In genomic region chr1:93139713-93140112, GRCm38 (mm10) we compare ENCODE assay signal across 28 mouse cellular contexts. TPM values are rescaled to one million over a fixed set of nuclear protein-coding genes. Genes with fewer than 3 reads are reported as not detected.
DNase-seq lines count a peak whose midpoint lies in the region; TF ChIP-seq lines count a peak whose summit lies in the region.
"Had no signal": no experiment of that assay in that cellular context is flagged by ENCODE, and none has a peak within 500 bp of the region (broad histone marks: within the 10 kb centered on the region; RNA-seq: fewer than 3 reads in every experiment).

No protein-coding gene starts in this region.

- WGBS in heart, adult 2 months = 49% methylated on average over 7 of the region's 7 CpGs

- no peaks in the 10 kb centered on the region; the same call in 1 of the 2 replicates for H3K4me1 ChIP-seq in heart, adult 2 months (ENCODE audit: control insufficient read depth, insufficient read depth, low read length)
- H3K4me1 ChIP-seq: hindbrain, embryonic 12.5 days; midbrain, embryonic 12.5 days had no signal

- H3K36me3 ChIP-seq in heart, adult 2 months (ENCODE audit: control insufficient read depth, insufficient read depth, low read length) = no peaks in the 10 kb centered on the region
- H3K36me3 ChIP-seq: G1E; heart, embryonic 12.5 days; hindbrain, embryonic 12.5 days; midbrain, embryonic 12.5 days had no signal

- no peak overlapping the region for H3K4me3 ChIP-seq in heart, adult 2 months
- H3K4me3 ChIP-seq: erythroblast, embryonic 14.5 days; heart, embryonic 12.5 days; hindbrain, embryonic 12.5 days; midbrain, embryonic 12.5 days had no signal

- H3K27me3 ChIP-seq in heart, adult 2 months (ENCODE audit: control insufficient read depth, insufficient read depth, low read length) = no peaks in the 10 kb centered on the region
- H3K27me3 ChIP-seq: hindbrain, embryonic 12.5 days; midbrain, embryonic 12.5 days had no signal

- no peak for TF ChIP-seq CTCF in heart, adult 2 months (IDR thresholded peaks at IDR 0.05)

- no peak for TF ChIP-seq EP300 in heart, adult 2 months (IDR thresholded peaks at IDR 0.05; ENCODE audit: insufficient read depth, low read depth, low read length)

- no peaks in the 10 kb centered on the region for H3K79me2 ChIP-seq in heart, adult 2 months (replicated peaks; ENCODE audit: control insufficient read depth, insufficient read depth, low read length)

- no peak overlapping the region for H3K9ac ChIP-seq in heart, adult 2 months (ENCODE audit: low read depth, low read length)
- H3K9ac ChIP-seq: heart, embryonic 12.5 days; hindbrain, embryonic 12.5 days; midbrain, embryonic 12.5 days had no signal

- no peak overlapping the region for H3K27ac ChIP-seq in heart, adult 2 months
- H3K27ac ChIP-seq: hindbrain, embryonic 12.5 days; midbrain, embryonic 12.5 days; stomach, postnatal 0 days had no signal

- DNase-seq in heart, postnatal 14 days = peak; percentile 22 to 29
- DNase-seq in heart, adult 2 months = no peak
- DNase-seq in right cerebral cortex, adult 18-20 months = peak; percentile 59
- DNase-seq in right cerebral cortex, postnatal 4 days = no peak
- DNase-seq in layer of hippocampus, adult 9-10 months (ENCODE audit: low spot score) = peak; percentile 20
- no peak for DNase-seq in thymus, adult 18-20 months
- DNase-seq in spleen, adult 18-20 months = no peak
- DNase-seq: adrenal gland, adult 8-10 months; cerebellum, adult 18-20 months; gastrocnemius, postnatal 25 days; kidney, adult 8-10 months; kidney, postnatal 36 days; liver; lung, adult 2 months; retina, postnatal 1 day; thymus, postnatal 25 days had no signal

- intact Hi-C loops in heart, postnatal 14 days (cut with DNase I) = no loop called here
- intact Hi-C loops in heart, adult 2 months (cut with DNase I) = no loop called here

- TF ChIP-seq POLR2A in heart, adult 2 months (IDR thresholded peaks at IDR 0.05; ENCODE audit: insufficient read depth, low read depth, low read length) = no peak

RNA-seq across cellular contexts. Expression of gene Agxt, which starts 4.7 kb away (rescaled TPM):
- total RNA-seq in heart, postnatal 14 days (2021) = not detected
- total RNA-seq in heart, adult 2 months (2021) = not detected
- 0.23 TPM in 1 of 2 replicates, not detected in the other for polyA plus RNA-seq in heart, adult 2 months (2012; rRNA removed)
- total RNA-seq: common myeloid progenitor, adult 5-6 weeks; G1E; gastrocnemius, postnatal 25 days; neutrophil, adult 5-6 weeks had no signal
- polyA plus RNA-seq: CD4-positive, CD25-positive, alpha-beta regulatory T cell, adult 4 months; embryonic facial prominence, embryonic 11.5 days; forebrain, embryonic 16.5 days; G1E; heart, embryonic 12.5 days; hindbrain, embryonic 12.5 days; inflammation-experienced regulatory T-cells, adult 6 months; lung, adult 2 months; midbrain, embryonic 12.5 days had no signal

RNA-seq across cellular contexts. Expression of gene 2310007B03Rik, which starts 21.0 kb away (rescaled TPM):
- not detected for total RNA-seq in heart, postnatal 14 days (2021)
- not detected for total RNA-seq in heart, adult 2 months (2021)
- polyA plus RNA-seq in heart, adult 2 months (2012; rRNA removed) = 0.82 TPM in 1 of 2 replicates, not detected in the other
- total RNA-seq: adrenal gland, adult 8-10 months; common myeloid progenitor, adult 5-6 weeks; gastrocnemius, postnatal 25 days had no signal
- polyA plus RNA-seq: CD4-positive, CD25-positive, alpha-beta regulatory T cell, adult 4 months; erythroblast, embryonic 14.5 days; G1E; heart, embryonic 12.5 days; inflammation-experienced regulatory T-cells, adult 6 months had no signal

RNA-seq across cellular contexts. Expression of gene Crocc2, which starts 28.8 kb away (rescaled TPM):
- under 1 TPM; 0.20 to 0.24 TPM for total RNA-seq in heart, postnatal 14 days (2021)
- under 1 TPM in 1 of 2 experiments, not detected in 1; 0.09 TPM for total RNA-seq in heart, adult 2 months (2021)
- polyA plus RNA-seq in heart, adult 2 months (2012; rRNA removed) = 0.20 and 0.35 TPM in 2 replicates
- total RNA-seq: common myeloid progenitor, adult 5-6 weeks; gastrocnemius, postnatal 25 days; neutrophil, adult 5-6 weeks had no signal
- polyA plus RNA-seq: CD4-positive, CD25-positive, alpha-beta regulatory T cell, adult 4 months; erythroblast, embryonic 14.5 days; G1E; inflammation-experienced regulatory T-cells, adult 6 months had no signal

RNA-seq across cellular contexts. Expression of gene Kif1a, which starts 38.0 kb away (rescaled TPM):
- 1 to 10 TPM; 1.7 to 2.6 TPM for total RNA-seq in heart, postnatal 14 days (2021)
- 1 to 10 TPM; 1.2 to 2.0 TPM for total RNA-seq in heart, adult 2 months (2021)
- polyA plus RNA-seq in heart, adult 2 months (2012; rRNA removed) = 1.4 and 1.8 TPM in 2 replicates
- total RNA-seq: common myeloid progenitor, adult 5-6 weeks; neutrophil, adult 5-6 weeks had no signal
- polyA plus RNA-seq: CD4-positive, CD25-positive, alpha-beta regulatory T cell, adult 4 months; inflammation-experienced regulatory T-cells, adult 6 months had no signal

Comparison
In these comparisons a context has a peak if more than half of its experiments do, and no peak if none do; other contexts are left out.
1. DNase-seq: peak in heart, postnatal 14 days (2 of 2), right cerebral cortex, adult 18-20 months (single experiment) and layer of hippocampus, adult 9-10 months (single experiment); none in heart, adult 2 months (0 of 2), right cerebral cortex, postnatal 4 days (single experiment), thymus, adult 18-20 months (0 of 2) and spleen, adult 18-20 months (0 of 2).